Mouse (Mus musculus) thymus, adult 18-20 months (tissue): ENCODE results near the gene Mycbpap.

Experiments used
- DNase-seq, 2 experiments: peaks; one replicate each; pipeline ENCODE4 v3.0.0; 2022; ENCODE audit warnings: mixed read lengths in 2 of 2

The Mycbpap gene

DNA sequence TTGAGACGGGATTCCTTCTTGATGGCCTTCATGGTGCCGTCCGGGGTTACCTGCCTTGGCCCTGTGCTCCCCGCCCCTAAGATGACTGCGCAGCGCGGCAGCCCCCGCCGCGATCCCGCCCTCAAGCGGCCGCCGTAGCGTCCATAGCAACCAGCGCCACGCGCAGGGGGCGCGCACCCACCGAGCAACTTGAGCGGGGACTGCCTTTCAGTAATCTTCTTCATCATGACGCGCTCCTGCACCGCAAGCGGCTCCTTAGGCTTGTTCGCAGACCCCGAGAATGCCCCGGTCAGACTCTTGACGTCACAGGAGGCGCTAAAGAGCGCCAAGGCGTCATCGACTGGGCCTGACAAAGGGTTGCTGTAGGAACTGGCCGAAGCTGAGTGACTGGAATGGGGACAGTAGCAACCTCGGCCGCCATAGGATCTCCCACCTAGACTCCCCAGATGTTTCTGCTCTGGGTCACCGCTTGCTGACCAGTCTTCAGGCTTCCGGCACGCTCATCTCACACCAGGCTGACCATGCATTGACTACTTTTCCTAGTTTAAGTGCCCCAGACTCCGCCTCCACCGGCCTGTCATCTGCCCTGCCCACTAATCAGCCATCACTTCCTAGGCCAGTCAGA lies at the start of gene Mycbpap:
Gene Mycbpap (minus strand): TSS at position 524 of the 625 bp plus-strand sequence.
- no peak for DNase-seq

DNA sequence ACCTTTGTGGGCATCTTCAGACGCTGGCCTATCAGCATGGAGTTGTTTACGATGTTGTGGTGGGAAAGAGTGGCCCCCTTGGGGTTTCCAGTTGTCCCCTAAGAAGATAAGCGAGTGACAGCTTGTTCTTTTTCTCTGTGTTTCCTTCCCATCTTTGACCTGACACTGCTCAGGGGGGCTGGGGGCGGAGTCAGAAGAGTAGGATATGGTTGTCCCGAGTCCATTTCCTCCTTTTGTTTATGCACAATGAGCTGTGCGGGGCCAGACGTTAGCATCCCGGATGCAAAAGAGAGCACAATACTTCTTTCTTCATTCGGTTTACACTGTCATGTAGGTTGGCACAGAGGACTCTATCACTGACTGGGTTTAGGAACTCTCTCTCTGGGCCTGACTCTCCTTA lies 49.1 kb upstream of the Mycbpap start:
- peak in 1 of 2 experiments; percentile 65 for DNase-seq

DNA sequence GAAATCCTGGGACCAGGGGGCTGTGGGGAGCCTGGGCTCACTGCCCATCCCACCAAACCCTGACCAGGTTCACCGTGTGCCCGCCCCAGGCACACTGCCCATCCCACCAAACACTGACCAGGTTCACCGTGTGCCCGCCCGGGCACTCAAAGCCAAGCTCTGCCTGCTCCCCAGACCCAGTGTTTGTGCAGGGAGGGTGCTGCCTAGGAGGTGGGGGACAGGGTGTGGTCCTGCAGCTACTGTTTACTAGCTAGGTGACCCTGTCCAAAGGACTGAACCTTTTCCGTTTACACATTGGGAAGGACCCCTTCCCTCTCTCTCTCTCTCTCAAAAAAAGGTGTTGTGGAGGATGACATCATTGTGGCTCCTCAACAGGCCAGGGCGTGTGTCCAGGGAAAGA lies 45.8 kb upstream of the Mycbpap start:
- DNase-seq: no peak

DNA sequence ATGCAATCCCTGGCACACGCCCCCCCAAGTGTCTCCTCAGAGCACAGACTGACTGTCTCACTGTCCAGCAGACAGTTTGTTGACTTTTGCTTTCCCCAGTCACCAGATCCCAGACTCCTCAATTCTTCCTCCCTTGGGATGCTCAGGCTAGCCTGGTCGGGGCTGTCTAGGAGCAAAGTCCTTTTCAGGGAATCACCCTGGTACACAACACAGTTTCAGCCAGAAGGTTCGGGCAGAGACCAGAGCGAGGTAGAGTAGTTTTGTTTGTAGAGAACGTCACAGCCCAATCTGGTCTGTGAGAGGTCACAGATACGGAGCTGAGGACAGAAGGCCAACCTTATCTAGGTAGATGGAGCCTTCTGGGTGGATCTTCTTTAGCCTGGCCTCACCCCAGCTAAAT lies 45.0 kb upstream of the Mycbpap start:
- no peak for DNase-seq

DNA sequence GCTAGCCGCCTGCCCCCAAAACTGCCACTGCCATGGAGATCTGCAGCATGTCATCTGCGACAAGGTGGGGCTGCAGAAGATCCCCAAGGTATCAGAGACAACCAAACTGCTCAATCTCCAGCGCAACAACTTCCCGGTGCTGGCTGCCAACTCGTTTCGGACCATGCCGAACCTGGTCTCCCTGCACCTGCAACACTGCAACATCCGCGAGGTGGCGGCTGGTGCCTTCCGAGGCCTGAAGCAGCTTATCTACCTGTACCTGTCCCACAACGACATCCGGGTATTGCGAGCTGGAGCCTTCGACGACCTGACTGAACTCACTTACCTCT lies 43.6 kb upstream of the Mycbpap start:
- no peak for DNase-seq

DNA sequence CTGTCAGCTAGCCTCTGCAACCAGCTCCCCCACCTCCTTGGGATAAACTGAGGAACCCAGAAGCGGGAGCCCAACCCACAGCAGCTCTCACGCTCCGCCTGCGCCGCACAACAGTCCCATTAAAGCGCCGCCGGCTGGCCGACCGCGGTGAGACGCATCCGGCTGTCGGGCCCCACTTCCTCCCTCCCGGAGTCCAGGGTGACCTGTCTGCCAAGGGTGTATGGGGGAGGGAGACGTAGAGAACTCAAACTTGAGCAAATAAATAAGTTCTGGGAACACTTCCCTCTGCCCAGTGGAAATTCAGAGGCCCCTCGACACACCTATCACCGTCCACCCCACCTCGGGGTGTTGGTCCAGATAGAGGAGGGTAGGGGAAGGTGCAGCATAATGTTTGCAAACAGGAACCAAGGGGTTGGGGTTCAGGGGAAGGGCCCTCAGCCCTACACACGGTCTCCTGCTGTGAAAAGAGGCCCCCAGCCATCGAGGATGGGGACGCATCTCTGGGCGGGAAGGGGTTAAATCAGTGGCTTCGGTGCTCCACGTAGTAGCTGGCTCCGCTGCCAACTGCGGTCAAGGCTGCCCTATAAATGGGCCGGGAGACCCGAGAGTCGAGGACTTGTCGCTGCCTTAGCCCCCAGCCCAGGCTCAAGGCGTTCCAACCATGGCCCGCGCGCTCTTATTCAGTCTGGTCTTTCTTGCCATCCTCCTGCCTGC lies 43.1 kb upstream of the Mycbpap start, which contains the start of gene Chad:
Gene Chad (plus strand): TSS at position 611 of the 714 bp plus-strand sequence.
- no peak for DNase-seq

DNA sequence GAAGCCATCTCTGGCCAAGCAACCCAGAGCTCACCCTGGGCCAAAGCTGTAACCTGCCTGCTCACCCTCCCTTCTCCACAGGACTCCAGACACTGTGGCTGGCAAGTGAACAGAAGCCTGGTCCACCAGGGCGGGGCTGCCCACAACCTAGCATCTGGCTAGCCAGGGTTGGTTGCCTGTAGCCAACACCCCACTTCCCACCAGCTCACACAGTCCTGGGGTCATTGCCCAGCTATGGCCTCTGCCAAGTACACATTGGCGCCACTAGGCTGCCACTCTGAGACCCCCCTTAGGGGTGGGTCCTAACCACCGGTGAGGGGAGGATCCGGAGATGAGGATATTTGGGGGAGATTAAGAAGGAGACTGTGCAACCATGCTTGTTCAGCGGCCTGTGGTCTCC lies 42.3 kb upstream of the Mycbpap start:
- DNase-seq: no peak

DNA sequence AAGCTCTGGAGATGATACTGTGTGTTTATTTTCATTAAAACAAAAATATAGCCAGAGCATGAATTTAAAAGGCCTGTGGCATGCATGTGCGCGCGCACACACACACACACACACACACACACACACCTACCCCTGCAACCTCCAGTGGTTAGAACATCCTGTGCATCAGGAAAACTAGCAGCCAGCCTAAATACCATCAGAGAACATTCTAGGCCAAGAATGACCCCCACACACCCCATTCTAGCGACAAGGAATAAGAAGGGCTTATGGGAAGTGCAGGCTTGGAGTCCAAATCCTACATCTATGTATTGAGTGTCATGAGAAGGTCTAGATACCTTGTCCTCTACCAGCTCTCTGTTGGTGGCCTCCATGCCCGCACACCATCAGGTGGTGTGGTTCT lies 41.8 kb upstream of the Mycbpap start:
- no peak for DNase-seq

DNA sequence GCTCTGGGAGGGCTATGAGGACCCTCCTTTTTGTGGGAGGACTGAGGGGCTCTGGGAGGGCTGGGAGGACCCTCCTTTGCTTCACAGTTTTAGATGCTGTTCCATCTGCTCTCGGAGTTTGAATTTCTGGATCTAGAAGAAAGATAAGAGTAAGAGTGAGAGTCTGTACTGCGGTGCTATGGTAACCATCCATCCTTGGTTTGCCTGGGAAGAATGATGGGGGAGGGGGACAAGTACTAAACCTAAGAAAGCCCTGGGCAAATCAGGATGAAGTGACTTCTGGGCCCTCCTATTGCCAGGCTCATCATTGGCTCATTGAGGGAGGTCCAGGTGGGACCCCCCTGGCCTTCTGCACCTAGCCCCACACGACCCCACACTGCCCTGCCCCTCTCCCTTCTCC lies 36.7 kb upstream of the Mycbpap start:
- DNase-seq: no peak

DNA sequence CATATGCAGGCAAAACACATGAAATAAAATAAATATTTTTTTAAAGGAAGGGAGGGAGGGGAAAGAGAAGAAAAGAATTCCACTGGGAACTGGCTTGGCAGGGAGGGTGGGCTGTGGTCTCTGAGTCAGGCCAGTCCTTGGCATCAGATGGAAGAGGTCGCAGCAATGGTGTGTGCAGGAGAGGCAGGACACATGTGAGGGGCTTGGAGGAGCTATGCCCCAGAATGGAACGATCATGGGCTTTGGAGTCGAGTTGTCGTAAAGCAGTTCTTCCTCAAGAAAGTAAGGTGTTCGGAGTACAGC lies 28.9 kb upstream of the Mycbpap start:
- DNase-seq: no peak

DNA sequence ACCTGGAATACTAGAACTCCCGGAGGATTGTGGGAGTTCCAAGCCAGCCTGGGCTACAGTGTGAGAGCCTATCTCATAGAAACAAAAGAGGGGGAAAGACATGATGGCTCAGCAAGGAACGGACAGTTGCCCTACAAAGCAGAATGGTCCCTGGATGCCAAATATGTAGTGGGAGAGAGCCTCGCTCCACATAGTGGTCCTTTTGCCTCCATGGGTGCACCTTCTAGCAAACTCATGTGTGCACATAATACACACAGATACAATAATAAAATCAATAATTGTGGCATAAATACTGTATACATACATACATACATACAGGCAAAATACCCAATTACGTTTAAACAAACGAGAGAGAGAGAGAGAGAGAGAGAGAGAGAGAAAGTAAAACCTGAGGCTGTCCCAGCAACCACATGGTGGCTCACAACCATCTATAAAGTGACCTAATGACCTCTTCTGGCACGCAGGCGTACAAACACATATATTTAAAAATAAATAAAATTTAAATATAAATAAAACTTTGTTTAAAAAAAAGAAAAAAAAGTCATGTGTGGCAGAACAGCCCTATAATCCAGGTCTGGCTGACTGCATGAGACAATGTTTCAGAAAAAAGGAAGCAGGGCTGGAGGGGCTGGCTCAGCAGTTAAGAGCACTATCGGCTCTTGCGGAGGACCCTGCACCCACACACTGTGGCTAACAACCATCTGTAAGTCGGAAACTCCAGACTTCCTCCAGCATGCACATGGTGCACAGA lies 28.3 kb upstream of the Mycbpap start:
- DNase-seq: no peak

DNA sequence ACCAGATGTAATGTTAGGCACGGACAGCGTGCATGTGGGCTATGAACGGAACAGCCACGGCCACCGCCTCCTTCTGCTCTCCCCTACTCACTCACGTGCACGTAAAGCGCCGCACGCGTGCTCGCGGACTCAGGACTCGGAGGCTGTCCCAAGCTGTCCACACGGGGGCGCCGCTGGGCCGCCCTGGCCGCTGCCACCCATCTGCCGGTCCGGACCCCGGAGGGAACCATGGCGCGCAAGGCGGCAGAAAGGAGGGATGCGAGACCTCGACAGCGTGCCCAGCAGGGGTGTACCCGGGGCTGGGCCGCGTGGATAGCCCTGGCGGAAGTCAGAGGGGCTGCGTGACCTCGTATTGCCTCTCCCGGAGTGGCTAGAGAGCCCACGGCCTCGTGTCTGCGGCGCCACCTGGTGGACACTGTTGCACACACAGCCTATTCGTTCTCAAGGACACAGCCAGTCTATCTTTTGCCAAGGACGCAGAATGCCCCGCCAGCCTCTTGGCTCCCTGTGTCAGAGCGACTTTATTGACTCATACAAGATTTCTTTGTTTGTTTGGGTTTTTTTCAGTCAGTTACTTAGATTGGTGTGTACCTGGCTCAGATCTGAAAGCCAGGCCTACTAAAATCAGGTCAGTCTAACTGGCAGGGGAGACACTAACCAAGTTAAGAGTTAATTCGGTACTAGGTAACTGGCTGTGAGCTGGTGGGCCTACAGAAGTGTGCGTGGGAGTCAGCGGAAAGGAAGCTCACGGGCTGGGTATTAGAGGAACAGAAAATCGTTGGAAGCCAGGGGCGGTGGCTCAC lies 27.5 kb upstream of the Mycbpap start, which contains the start of gene Rsad1:
Gene Rsad1 (minus strand): TSS at position 368 of the 803 bp plus-strand sequence.
- DNase-seq: peak; percentile 81 to 87

DNA sequence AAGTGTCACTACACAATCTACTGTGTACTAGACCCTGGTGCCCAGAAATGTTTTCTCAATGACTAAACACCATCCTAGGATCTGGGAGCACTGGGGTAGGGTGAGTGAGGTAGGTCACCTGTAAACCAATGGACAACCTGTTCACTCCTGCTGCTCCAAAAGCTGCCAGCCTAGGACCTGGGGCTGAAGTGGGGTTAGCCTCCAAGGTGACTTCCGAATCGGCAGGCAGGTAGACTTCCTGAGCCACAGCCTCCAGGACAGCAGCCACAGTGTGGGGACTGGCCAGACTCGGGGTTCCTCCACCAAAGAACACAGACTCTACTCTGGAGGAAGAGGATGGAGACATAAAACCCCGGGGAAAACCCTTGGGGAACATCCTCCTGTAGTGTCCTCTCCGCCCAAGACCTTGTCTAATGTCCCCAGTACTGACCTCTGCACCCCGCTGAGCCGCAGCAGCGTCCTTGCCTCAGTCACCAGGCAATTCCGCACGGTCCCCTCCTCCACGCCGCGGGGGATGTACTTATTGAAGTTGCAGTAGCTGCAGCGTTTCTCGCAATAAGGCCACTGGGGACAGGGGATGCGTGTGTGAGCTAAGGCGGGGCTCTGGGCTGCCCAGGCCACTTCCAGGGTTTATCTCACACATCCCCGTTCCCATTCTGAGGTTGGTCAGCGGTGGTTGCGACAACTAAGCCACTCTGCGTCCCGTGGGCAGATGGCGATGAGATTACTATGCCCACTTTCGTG lies 26.7 kb upstream of the Mycbpap start:
- DNase-seq: peak in 1 of 2 experiments; percentile 21

DNA sequence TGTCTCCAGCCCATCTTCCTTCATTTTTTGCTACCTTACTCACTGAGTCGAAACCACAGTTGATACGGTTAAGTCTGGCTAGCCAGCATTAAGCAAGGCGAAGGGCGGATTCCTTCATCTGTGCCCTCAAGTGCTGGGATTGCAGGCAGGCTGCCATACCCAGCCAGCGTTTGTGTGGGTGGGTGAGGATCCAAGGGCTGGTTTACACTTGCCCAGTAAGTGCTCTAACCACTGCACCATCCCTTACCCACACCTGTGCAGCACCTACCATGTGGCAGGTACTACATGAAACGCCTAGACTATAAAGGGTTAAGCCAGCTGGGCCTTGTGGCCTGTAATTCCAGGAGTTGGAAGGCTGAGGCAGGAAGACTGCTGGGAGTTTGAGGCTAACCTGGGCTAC lies 25.7 kb upstream of the Mycbpap start:
- DNase-seq: no peak

DNA sequence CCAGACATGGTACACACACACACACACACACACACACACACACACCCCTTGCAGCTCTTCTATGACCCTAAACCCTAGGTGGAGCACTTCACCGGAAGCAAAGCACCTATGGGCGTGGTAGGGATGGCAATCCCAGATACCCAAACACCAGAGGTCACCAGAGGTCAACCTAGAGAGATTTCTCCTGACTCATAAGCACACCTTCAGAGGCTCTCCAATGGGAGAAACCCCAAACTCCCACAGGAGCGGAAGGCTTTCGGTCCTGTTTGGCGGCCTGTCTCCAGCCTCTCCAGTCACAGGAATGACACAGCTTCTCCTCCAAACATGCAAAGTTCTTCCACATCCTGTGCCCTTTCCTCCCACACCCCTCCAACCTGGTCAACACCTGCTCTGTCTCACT lies 24.8 kb upstream of the Mycbpap start:
- DNase-seq: no peak

DNA sequence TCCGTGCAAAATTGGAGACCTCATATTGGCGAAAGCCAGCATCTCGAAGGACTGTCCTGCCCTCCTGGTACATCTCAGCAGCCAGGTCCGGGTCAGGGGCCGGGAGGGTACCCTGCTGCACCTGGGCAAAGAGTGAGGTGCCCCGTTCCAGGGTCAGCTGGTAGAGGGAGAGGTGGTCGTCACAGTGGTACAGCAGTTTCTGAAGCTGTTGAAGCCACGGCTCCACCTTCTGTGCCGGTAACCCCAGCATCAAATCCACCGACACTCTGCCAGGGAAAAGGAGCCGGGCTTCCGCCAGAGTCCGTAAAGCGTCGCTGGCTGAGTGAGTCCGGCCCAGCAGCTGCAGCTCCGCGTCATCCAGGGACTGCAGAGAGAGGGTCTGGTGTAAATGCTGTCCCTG lies 22.9 kb upstream of the Mycbpap start:
- no peak for DNase-seq

DNA sequence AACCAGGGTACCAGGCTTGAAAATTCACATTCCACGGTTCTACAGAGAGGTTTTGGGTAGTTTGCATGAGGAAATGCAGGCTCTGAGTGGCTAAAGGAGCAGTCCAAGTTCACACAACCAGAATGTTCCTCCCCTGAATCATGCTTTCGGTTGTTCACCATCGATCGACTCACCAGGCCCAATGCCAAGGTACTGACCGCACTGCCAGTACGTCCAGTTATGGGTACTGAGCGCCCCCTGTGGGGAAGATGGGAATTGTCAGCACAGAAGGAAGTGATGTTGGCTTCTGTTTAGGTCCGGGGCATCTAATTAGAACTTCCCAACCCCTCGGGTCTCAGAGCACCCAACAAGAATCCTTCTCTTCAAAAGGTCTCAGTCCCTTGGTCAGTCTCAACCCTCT lies 22.4 kb upstream of the Mycbpap start:
- DNase-seq: peak in 1 of 2 experiments; percentile 27

DNA sequence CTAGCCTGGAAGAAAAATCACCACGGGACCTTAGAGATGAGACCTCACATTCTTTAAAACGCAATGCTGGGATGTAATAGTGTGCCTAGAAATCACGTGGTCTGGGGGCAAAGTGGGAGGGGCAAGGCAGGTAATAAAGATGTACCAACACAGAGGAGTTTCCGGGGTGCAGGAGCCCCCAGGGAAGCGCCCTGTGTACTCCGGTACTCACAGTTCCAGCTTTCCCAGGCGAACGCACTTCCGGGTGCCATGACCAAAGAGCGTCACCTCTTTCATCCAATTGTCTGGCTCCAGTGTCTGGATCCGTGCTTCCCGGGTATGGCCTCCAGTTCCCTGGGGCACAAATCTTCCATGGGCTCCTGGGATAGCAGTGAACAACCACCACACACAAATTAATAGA lies 21.8 kb upstream of the Mycbpap start:
- no peak for DNase-seq

DNA sequence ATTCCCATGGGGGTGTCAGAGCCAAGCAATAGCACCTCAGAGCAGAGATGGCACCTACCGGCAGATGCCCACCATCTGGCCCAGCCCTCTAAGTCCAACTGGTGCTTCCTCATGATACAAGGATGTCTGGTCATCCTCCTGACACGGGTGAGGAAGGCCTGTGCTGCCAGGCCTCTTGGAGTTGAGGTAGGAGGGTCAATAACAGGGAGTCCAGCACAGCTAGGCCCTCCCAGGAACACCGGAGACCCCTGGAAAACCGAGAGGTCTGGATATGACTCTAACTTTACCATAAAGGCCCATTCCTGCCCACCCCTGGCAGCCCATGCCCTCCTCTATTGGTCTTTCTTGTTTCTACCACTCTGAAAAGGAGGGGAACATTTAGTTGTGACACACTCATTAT lies 20.9 kb upstream of the Mycbpap start:
- DNase-seq: no peak

DNA sequence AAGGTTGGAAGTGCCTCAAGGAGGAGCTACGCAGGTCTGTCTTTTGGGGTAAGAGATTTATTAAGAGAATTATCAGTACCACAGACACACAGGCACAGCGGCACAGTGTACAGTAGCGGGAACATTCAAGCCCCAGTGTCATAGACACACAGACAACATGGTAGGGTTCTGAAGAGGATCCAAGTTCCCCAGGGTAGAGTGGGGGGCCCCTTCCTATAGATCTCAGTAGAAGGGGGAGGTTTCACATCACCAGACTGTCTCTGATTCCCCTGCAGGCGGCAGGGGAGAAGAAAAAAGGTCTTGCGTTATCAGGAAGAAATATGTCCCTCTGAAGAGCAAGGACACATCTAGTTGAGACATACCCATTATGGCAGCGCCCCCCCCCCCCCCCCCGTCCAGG lies 18.2 kb upstream of the Mycbpap start:
- no peak for DNase-seq

DNA sequence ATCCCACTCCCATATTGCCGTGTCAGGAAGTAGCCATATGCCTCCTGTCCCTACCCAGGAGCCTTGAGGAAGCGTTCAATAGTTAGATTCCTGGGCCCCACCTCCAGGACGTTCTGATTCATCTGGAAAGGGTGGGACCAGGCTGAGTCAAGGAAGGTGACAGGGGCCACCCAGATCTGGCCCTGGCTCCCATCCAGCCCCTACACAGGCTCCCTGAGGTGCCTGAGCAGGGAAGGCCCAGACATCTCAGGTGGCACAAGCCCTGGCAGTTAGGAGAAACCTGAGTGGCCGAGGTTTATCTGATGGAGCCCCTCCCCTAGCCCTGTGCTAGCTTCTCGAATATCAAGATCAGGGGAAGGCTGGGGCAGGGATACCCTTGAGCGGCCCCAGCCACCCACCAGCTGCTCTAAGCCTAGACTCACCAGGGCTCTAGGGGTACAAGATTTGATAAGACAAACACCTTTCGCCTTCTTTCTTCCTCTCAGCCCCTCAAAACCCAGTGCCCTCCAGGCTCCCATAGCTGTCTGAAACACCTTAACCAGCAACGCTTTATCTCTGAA lies 17.3 kb upstream of the Mycbpap start:
- DNase-seq: no peak

DNA sequence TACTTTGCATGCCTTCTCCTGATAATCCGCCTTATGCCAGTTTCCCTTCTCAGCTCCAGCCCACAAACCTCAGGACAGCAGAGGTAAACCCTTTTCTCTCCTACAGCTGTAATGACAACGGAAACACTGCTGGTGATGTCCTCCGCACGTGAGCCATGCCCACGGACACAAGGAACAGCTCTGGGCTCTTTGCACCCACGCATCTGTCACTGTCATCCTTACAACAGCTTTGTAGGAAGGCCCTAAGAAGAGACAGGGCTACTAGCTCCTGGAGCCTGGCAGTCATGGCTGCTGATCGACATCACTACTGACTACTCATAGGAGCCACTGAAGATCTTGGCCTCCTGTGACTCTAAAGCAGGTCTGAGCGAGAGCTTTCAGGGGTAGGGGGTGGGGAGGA lies 11.6 kb upstream of the Mycbpap start:
- DNase-seq: no peak
